Mouse (Mus musculus) B cell, adult (primary cell): ENCODE results near the gene Dna2. TPM values are rescaled to one million over a fixed set of nuclear protein-coding genes. Genes with fewer than 3 reads are reported as not detected.

Source experiments
- total RNA-seq: library from RNA; stranded (reverse); gene quantifications from 4 replicates; pipeline ENCODE4 v1.2.4, GENCODE M21; 2023; ENCODE audit not compliant: inconsistent age

Dna2 gene
- 1.8 to 4.3 TPM (median 2.3 TPM) in 4 replicates for total RNA-seq

GRCm38 (mm10) chr10:62946738-62947471 is at the start of gene Dna2:
Dna2 (plus strand) TSS chr10:62947026.

GRCm38 (mm10) chr10:62908896-62909295 is 37.9 kb upstream of the Dna2 start, which contains the start of gene Tet1:
Tet1 (minus strand) TSS chr10:62908996.

GRCm38 (mm10) chr10:62919925-62920765 is 26.7 kb upstream of the Dna2 start, which contains the start of gene Slc25a16:
Slc25a16 (plus strand) TSS chr10:62920633.

GRCm38 (mm10) chr10:62980039-62980954 is 33.5 kb downstream of the Dna2 start, which contains the start of gene Rufy2:
Rufy2 (plus strand) TSS chr10:62980223.

Other genes starting within 250 kb of the Dna2 start
- gene Stox1, start 220.9 kb upstream of the Dna2 start, total RNA-seq: 0.16 to 0.72 TPM (median 0.36 TPM) in 3 of 4 replicates, not detected in the other
- 106 to 154 TPM (median 150 TPM) in 4 replicates for gene Ccar1, start 154.7 kb upstream of the Dna2 start, total RNA-seq
- 6.1 to 8.7 TPM (median 7.1 TPM) in 4 replicates for gene Tet1, start 38.0 kb upstream of the Dna2 start, total RNA-seq
- 12.0 to 17.3 TPM (median 14.8 TPM) in 4 replicates for gene Slc25a16, start 26.4 kb upstream of the Dna2 start, total RNA-seq
- gene Rufy2, start 33.2 kb downstream of the Dna2 start, total RNA-seq: 27.5 to 41.1 TPM (median 34.5 TPM) in 4 replicates
- gene Hnrnph3, start 77.2 kb downstream of the Dna2 start, total RNA-seq: 93.8 to 104 TPM (median 103 TPM) in 4 replicates
- 0.75 to 3.3 TPM (median 1.3 TPM) in 4 replicates for gene Pbld2, start 77.3 kb downstream of the Dna2 start, total RNA-seq
- gene Pbld1, start 113.1 kb downstream of the Dna2 start, total RNA-seq: 0.22 to 0.55 TPM in 2 of 4 replicates, not detected in the others
- gene Atoh7, start 152.6 kb downstream of the Dna2 start, total RNA-seq: not detected in 4 replicates